Comparison of ENCODE assay signal across 18 mouse cellular contexts in the genomic region with DNA sequence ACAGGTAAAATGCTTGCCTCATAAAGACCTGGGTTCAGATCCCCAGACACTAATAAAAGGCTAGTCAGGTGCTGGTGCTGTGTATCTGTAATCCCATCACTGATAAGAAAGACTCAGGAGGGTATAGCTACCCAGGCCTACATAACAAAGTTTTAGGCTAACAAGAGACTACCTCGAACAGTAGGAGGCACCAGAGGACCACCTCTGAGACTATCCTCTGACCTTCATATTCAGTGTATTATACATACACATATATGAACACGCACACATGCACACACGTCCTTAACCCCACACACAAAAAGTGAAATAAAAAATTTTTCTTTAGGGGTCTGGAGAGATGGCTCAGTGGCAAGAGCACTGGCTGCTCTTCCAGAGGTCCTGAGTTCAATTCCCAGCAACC. TPM values are rescaled to one million over a fixed set of nuclear protein-coding genes. Genes with fewer than 3 reads are reported as not detected.
DNase-seq lines count a peak whose midpoint lies in the region; ATAC-seq and TF ChIP-seq lines count a peak whose summit lies in the region.
"Had no signal": no experiment of that assay in that cellular context is flagged by ENCODE, and none has a peak within 500 bp of the region (broad histone marks: within the 10 kb centered on the region; RNA-seq: fewer than 3 reads in every experiment).

No protein-coding gene starts in this region.

- no peak overlapping the region for H3K27ac ChIP-seq in liver, embryonic 14.5 days
- H3K27ac ChIP-seq: forebrain, embryonic 12.5 days; hindbrain, postnatal 0 days; left cerebral cortex, adult 2 months; limb, embryonic 13.5 days had no signal

- WGBS in liver, embryonic 14.5 days (ENCODE audit: insufficient replicate concordance), result 58% methylated on average over 3 of the region's 3 CpGs

- no peak overlapping the region for H3K4me3 ChIP-seq in liver, embryonic 14.5 days (ENCODE audit: insufficient read depth in 1 of 2, low read depth in 2 of 2, low read length in 2 of 2)
- H3K4me3 ChIP-seq: forebrain, embryonic 12.5 days; left cerebral cortex, adult 2 months; limb, embryonic 13.5 days had no signal

- H3K9ac ChIP-seq in liver, embryonic 14.5 days (replicated peaks), result no peak overlapping the region
- H3K9ac ChIP-seq: forebrain, embryonic 12.5 days; limb, embryonic 13.5 days had no signal

- no peak for TF ChIP-seq EP300 in liver, embryonic 14.5 days (IDR thresholded peaks at IDR 0.05; ENCODE audit: low read depth)

- ATAC-seq in liver, embryonic 14.5 days (ENCODE audit: insufficient read depth), result no peak
- ATAC-seq in erythroid progenitor cell, adult 5-6 weeks (replicated peaks; ENCODE audit: low FRiP score, poor library complexity, severe bottlenecking), result no peak
- ATAC-seq: hindbrain, postnatal 0 days had no signal

- no peaks in the 10 kb centered on the region for H3K9me3 ChIP-seq in liver, embryonic 14.5 days (ENCODE audit: control insufficient read depth, low read length)
- H3K9me3 ChIP-seq: forebrain, embryonic 12.5 days; limb, embryonic 13.5 days had no signal

- H3K27me3 ChIP-seq in liver, embryonic 14.5 days (ENCODE audit: control insufficient read depth, insufficient read depth, low read length), result no peaks in the 10 kb centered on the region
- H3K27me3 ChIP-seq: forebrain, embryonic 12.5 days; limb, embryonic 13.5 days had no signal

- peak; percentile 48; the same call in 1 of the 2 replicates for TF ChIP-seq CTCF in liver, embryonic 14.5 days (IDR thresholded peaks at IDR 0.05; ENCODE audit: low read depth)

- no peak for DNase-seq in liver, embryonic 14.5 days (ENCODE audit: low read depth in 3 of 3, low spot score in 3 of 3)
- DNase-seq in liver (no peak), 416B (ENCODE audit: low read depth) (peak; percentile 74), A20 (ENCODE audit: low read depth, low spot score) (peak; percentile 66)
- DNase-seq in lung, postnatal 36 days, result peak; percentile 46
- no peak for DNase-seq in layer of hippocampus, adult 8-10 months (ENCODE audit: low spot score in 2 of 2)
- DNase-seq in layer of hippocampus, postnatal 14 days (ENCODE audit: low spot score in 2 of 2), result no peak
- DNase-seq: cerebellum, adult 11 months; heart, adult 11 months; heart, postnatal 36 days had no signal

- peaks cover 12 to 15% of the 10 kb centered on the region in 2 experiments for H3K4me1 ChIP-seq in liver, embryonic 14.5 days (replicated peaks; ENCODE audit: control insufficient read depth in 2 of 2, insufficient read depth in 2 of 2, low read length in 1 of 2)

- no peak overlapping the region for H3K4me2 ChIP-seq in liver, embryonic 14.5 days (ENCODE audit: low read depth)
- H3K4me2 ChIP-seq: forebrain, embryonic 12.5 days; limb, embryonic 13.5 days had no signal

- H3K36me3 ChIP-seq in liver, embryonic 14.5 days (replicated peaks; ENCODE audit: control insufficient read depth, insufficient read depth, low read depth), result no peaks in the 10 kb centered on the region
- H3K36me3 ChIP-seq: forebrain, embryonic 12.5 days; limb, embryonic 13.5 days had no signal

RNA-seq across cellular contexts. Expression of gene Nhej1, which starts 2.8 kb away (rescaled TPM):
- polyA plus RNA-seq in liver, embryonic 14.5 days (2012; rRNA removed), result 1.3 and 2.0 TPM in 2 replicates
- 5.2 and 7.2 TPM in 2 replicates for polyA plus RNA-seq in liver, embryonic 14.5 days (2014; fragmentation: Nextera tagmentation; extraction: Ambion mirVana)
- total RNA-seq in erythroid progenitor cell, adult 5-6 weeks (2015; ENCODE audit: low replicate concordance), result 5.8 and 12.2 TPM in 2 replicates
- total RNA-seq in erythroid progenitor cell, adult 5-6 weeks (2017; ENCODE audit: low replicate concordance), result 10.5 and 11.0 TPM in 2 replicates
- 1 to 10 TPM; 1.7 to 2.7 (median 2.1) TPM for total RNA-seq in layer of hippocampus, adult 8-10 months (2022)
- 1 to 10 TPM; 2.2 to 2.7 TPM for total RNA-seq in layer of hippocampus, postnatal 14 days (2021)

RNA-seq across cellular contexts. Expression of gene Slc23a3, which starts 11.5 kb away (rescaled TPM):
- polyA plus RNA-seq in liver, embryonic 14.5 days (2012; rRNA removed), result 1.4 and 1.7 TPM in 2 replicates
- polyA plus RNA-seq in liver, embryonic 14.5 days (2014; fragmentation: Nextera tagmentation; extraction: Ambion mirVana), result 1.2 TPM in 2 replicates
- total RNA-seq in erythroid progenitor cell, adult 5-6 weeks (2015; ENCODE audit: low replicate concordance), result not detected in 2 replicates
- not detected in 2 replicates for total RNA-seq in erythroid progenitor cell, adult 5-6 weeks (2017; ENCODE audit: low replicate concordance)
- total RNA-seq in layer of hippocampus, adult 8-10 months (2022), result under 1 TPM in 3 of 4 experiments, not detected in 1; 0.22 to 0.45 (median 0.35) TPM
- under 1 TPM in 1 of 2 experiments, not detected in 1; 0.35 TPM for total RNA-seq in layer of hippocampus, postnatal 14 days (2021)
- total RNA-seq: common myeloid progenitor, adult 5-6 weeks; hindbrain, postnatal 0 days; monocyte, adult 5-6 weeks; neutrophil, adult 5-6 weeks had no signal
- polyA plus RNA-seq: forebrain, embryonic 12.5 days; hindbrain, postnatal 0 days had no signal

RNA-seq across cellular contexts. Expression of gene Cnppd1, which starts 20.3 kb away (rescaled TPM):
- polyA plus RNA-seq in liver, embryonic 14.5 days (2012; rRNA removed), result 29.5 and 33.3 TPM in 2 replicates
- 31.1 and 41.0 TPM in 2 replicates for polyA plus RNA-seq in liver, embryonic 14.5 days (2014; fragmentation: Nextera tagmentation; extraction: Ambion mirVana)
- 28.5 and 33.5 TPM in 2 replicates for total RNA-seq in erythroid progenitor cell, adult 5-6 weeks (2015; ENCODE audit: low replicate concordance)
- total RNA-seq in erythroid progenitor cell, adult 5-6 weeks (2017; ENCODE audit: low replicate concordance), result 66.4 and 76.2 TPM in 2 replicates
- 10 to 100 TPM; 33.6 to 36.1 (median 35.3) TPM for total RNA-seq in layer of hippocampus, adult 8-10 months (2022)
- 10 to 100 TPM; 31.1 to 31.4 TPM for total RNA-seq in layer of hippocampus, postnatal 14 days (2021)

RNA-seq across cellular contexts. Expression of gene Retreg2, which starts 20.4 kb away (rescaled TPM):
- 61.8 and 74.5 TPM in 2 replicates for polyA plus RNA-seq in liver, embryonic 14.5 days (2012; rRNA removed)
- 45.1 and 58.8 TPM in 2 replicates for polyA plus RNA-seq in liver, embryonic 14.5 days (2014; fragmentation: Nextera tagmentation; extraction: Ambion mirVana)
- total RNA-seq in erythroid progenitor cell, adult 5-6 weeks (2015; ENCODE audit: low replicate concordance), result 145 and 163 TPM in 2 replicates
- 133 and 149 TPM in 2 replicates for total RNA-seq in erythroid progenitor cell, adult 5-6 weeks (2017; ENCODE audit: low replicate concordance)
- 100 to 1,000 TPM; 167 to 182 (median 171) TPM for total RNA-seq in layer of hippocampus, adult 8-10 months (2022)
- total RNA-seq in layer of hippocampus, postnatal 14 days (2021), result 100 to 1,000 TPM; 143 to 148 TPM

RNA-seq across cellular contexts. Expression of gene Zfand2b, which starts 46.2 kb away (rescaled TPM):
- polyA plus RNA-seq in liver, embryonic 14.5 days (2012; rRNA removed), result 35.3 and 43.5 TPM in 2 replicates
- 40.6 and 41.6 TPM in 2 replicates for polyA plus RNA-seq in liver, embryonic 14.5 days (2014; fragmentation: Nextera tagmentation; extraction: Ambion mirVana)
- 43.6 and 75.0 TPM in 2 replicates for total RNA-seq in erythroid progenitor cell, adult 5-6 weeks (2015; ENCODE audit: low replicate concordance)
- 54.6 and 69.4 TPM in 2 replicates for total RNA-seq in erythroid progenitor cell, adult 5-6 weeks (2017; ENCODE audit: low replicate concordance)
- 10 to 100 TPM; 26.5 to 37.4 (median 32.4) TPM for total RNA-seq in layer of hippocampus, adult 8-10 months (2022)
- 10 to 100 TPM; 30.9 to 32.7 TPM for total RNA-seq in layer of hippocampus, postnatal 14 days (2021)

Comparison
In these comparisons a context has a peak if more than half of its experiments do, and no peak if none do; other contexts are left out.
1. DNase-seq: peak in 416B (single experiment), A20 (single experiment) and lung, postnatal 36 days (single experiment); none in liver, embryonic 14.5 days (0 of 3), liver (single experiment), layer of hippocampus, adult 8-10 months (0 of 2) and layer of hippocampus, postnatal 14 days (0 of 2).